Mouse (Mus musculus): ENCODE measurements around the gene Imp3.

Gene Imp3

GRCm38 (mm10) chr9:56973960-56974524, 36.8 kb downstream of the Imp3 start:
- no peak for DNase-seq

- no peak for DNase-seq
Measured at GRCm38 (mm10) chr9:56975199-56975598, 37.9 kb downstream of the Imp3 start.

DNA sequence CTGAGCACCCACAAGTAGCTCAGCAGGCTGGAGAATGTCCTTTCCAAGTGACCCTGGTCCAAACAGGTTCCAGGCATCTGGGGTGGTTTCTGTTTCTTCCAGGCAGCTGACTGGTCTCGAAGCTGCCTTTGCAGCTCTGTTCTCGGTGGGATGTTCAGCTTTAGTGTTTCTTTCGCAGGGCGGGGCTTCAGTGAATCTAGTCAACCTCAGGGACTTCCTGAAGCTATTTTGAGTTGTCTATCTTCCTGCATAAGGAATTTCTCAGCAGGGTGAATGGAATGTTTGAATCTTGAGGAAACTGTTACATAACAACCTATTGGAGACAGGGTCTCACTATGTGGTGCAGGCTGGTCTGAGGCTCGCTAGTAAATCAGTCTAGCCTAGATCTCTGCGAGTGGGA, 42.9 kb downstream of the Imp3 start:
- no peak for DNase-seq

DNA sequence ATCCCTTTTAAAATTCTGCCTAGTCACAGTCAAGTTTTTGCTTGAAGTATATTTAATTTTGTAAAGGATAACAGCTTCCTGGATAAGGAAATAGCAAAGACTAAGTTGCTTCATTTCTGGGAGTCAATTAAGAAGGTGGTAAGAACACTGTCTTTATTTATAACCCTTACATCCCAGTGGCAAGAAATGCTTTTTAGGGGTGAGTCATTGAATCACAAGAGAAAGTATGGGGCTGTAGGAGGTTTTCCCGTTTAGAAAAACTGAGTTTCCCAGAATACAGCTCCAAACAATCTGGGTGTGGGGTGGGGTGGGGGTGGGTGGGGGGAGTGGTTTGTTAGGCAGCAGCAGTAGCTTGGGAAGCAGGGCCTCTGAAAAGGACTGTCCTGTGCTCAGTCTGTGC, 44.2 kb downstream of the Imp3 start:
- DNase-seq: no peak

All from thymus, postnatal 25 days (tissue).